Mouse (Mus musculus): ENCODE results near the gene Tspan13. TPM values are rescaled to one million over a fixed set of nuclear protein-coding genes. Genes with fewer than 3 reads are reported as not detected.

Gene Tspan13
- polyA plus RNA-seq, 1 experiment: 157 TPM

- no peaks in the 10 kb centered on the region; the same call in 1 of the 2 replicates for H3K4me1 ChIP-seq (ENCODE audit: control insufficient read depth, insufficient read depth, low read length)
- no peaks in the 10 kb centered on the region for H3K27me3 ChIP-seq (ENCODE audit: control insufficient read depth, insufficient read depth, low read length)
- 0 out of 2 replicates have a peak overlapping the region, but pooled peaks have one; percentile 46 for H3K27ac ChIP-seq (ENCODE audit: insufficient read depth, low read length)
- TF ChIP-seq POLR2A (IDR thresholded peaks at IDR 0.05; ENCODE audit: borderline replicate concordance, insufficient read depth, low read length) (no peak), CTCF (IDR thresholded peaks at IDR 0.05; ENCODE audit: borderline replicate concordance, insufficient read depth, low read depth, low read length) (no peak)
- peak overlapping the region; percentile 56 for H3K4me3 ChIP-seq (replicated peaks; ENCODE audit: insufficient read depth, low read depth, low read length)
- WGBS: 20% methylated on average over 4 of the region's 4 CpGs
- DNase-seq: no peak
These were observed 1.1 kb downstream of the Tspan13 start for GRCm38 (mm10) chr12:36041281-36041589.

DNA sequence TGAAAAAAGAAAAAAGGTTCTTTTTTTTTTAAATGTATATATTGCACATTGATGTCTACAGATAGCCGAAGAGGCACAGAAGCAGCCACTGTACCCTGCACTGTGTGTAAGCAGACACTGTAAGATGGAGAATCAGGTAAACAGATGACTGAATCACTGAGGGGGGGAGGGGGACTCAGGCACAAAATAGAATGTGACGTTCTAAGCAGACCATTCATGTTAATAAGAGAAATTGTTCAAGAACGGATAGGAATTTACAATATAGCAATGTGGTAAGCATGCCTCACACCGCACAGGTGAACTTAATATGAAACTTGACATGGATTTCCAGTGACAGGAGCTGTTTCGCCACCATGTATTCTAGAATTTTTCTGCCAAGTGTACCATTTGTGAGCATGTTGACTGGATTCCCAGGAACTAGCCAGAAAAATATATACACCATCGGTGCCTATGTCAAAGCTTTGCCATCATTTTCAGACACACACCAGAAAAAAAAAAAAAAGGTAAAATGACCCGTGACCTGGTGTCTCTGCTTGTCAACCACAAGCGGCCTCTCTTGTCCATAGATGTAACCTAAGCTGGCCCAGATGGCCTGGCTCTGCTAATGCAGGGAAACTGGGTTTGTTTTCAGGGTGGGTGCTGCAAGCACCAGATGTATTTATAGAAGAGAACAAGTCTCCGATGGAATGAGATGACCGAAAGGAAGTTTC, 1.6 kb downstream of the Tspan13 start:
- H3K27ac ChIP-seq (ENCODE audit: insufficient read depth, low read length): 0 out of 2 replicates have a peak overlapping the region, but pooled peaks have one; percentile 46
- DNase-seq: peak; percentile 54 to 57
- TF ChIP-seq POLR2A (IDR thresholded peaks at IDR 0.05; ENCODE audit: borderline replicate concordance, insufficient read depth, low read length): no peak
- no peak for TF ChIP-seq CTCF (IDR thresholded peaks at IDR 0.05; ENCODE audit: borderline replicate concordance, insufficient read depth, low read depth, low read length)
- H3K4me3 ChIP-seq (replicated peaks; ENCODE audit: insufficient read depth, low read depth, low read length): peak overlapping the region; percentile 56
- H3K27me3 ChIP-seq (ENCODE audit: control insufficient read depth, insufficient read depth, low read length): no peaks in the 10 kb centered on the region
- 20% methylated on average over 10 of the region's 10 CpGs for WGBS
- H3K4me1 ChIP-seq (ENCODE audit: control insufficient read depth, insufficient read depth, low read length): no peaks in the 10 kb centered on the region; the same call in 1 of the 2 replicates

DNA sequence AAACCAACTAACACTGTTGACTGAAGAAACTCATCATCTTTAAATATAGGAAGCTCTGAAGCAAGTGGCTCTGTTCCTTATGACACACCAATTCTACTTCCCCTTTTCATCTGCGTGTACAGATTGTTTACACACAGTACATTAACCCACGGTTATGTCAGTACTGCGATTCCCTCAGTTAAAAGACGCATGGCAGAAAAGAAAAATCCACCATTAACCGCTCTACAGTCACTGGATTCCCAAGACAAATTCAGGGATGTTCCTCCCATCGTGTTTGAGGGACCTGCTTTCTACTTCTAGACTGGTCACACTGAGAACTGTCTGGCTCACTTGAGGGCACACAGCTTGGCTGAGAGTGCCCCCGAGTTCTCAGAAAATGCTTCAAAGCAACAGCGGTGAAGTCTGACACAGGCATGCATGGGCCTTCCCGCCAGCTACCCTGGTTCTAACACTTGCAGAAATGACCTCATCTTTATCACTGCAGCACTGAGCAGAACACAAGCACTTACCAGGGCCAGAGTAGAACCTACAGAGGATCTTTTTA, 2.7 kb downstream of the Tspan13 start:
- peak overlapping the region; percentile 1 for H3K4me3 ChIP-seq (replicated peaks; ENCODE audit: insufficient read depth, low read depth, low read length)
- peak; percentile 30 to 40 for DNase-seq
- H3K27ac ChIP-seq (ENCODE audit: insufficient read depth, low read length): no peak overlapping the region
- no peaks in the 10 kb centered on the region for H3K27me3 ChIP-seq (ENCODE audit: control insufficient read depth, insufficient read depth, low read length)
- H3K4me1 ChIP-seq (ENCODE audit: control insufficient read depth, insufficient read depth, low read length): no peaks in the 10 kb centered on the region; the same call in 1 of the 2 replicates
- WGBS: 52% methylated on average over 9 of the region's 9 CpGs
- TF ChIP-seq POLR2A (IDR thresholded peaks at IDR 0.05; ENCODE audit: borderline replicate concordance, insufficient read depth, low read length) (no peak), CTCF (IDR thresholded peaks at IDR 0.05; ENCODE audit: borderline replicate concordance, insufficient read depth, low read depth, low read length) (no peak)

DNA sequence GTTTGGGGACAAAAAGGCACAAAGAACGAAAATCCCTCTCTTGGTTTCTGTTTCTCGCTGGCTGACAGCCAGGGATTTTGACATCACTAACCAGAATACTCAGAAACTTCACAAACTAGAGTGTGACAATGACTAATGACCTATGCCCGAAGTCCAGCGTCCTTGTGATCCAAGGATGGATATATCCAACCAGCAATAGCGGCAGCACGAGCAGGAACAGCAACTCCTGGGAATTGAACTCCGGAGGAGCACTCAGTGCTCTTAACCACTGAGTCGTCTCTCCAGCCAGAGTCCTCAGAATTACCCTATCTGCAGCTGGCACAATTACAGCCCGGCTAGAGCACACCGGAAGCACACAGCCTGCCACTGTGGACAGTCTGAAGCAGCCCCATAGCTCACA, 5.5 kb downstream of the Tspan13 start:
- no peaks in the 10 kb centered on the region; the same call in 1 of the 2 replicates for H3K4me1 ChIP-seq (ENCODE audit: control insufficient read depth, insufficient read depth, low read length)
- no peak for DNase-seq
- no peak for TF ChIP-seq CTCF (IDR thresholded peaks at IDR 0.05; ENCODE audit: borderline replicate concordance, insufficient read depth, low read depth, low read length)
- no peak for TF ChIP-seq POLR2A (IDR thresholded peaks at IDR 0.05; ENCODE audit: borderline replicate concordance, insufficient read depth, low read length)
- H3K27me3 ChIP-seq (ENCODE audit: control insufficient read depth, insufficient read depth, low read length): no peaks in the 10 kb centered on the region
- no peak overlapping the region for H3K27ac ChIP-seq (ENCODE audit: insufficient read depth, low read length)
- WGBS: 84% methylated on average over 10 of the region's 10 CpGs
- no peak overlapping the region for H3K4me3 ChIP-seq (replicated peaks; ENCODE audit: insufficient read depth, low read depth, low read length)

DNA sequence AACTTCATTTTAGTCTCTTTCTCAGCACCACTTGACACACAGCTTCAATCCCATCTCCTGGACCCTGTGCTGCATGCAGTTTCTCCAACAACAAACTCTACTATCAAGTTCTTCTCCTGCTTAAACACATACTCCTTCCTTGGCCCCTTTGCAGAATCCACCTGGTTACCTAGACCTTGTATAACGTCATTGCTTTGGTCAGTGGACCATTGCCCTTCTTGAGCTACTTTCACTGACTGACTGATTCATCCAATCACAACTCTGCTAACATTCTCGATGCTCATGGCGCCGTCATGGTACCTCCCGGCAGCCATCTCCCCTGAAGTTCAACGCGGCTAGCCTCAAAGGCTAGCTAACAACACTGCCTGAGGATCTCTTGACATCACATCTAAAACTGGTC, 6.2 kb downstream of the Tspan13 start:
- 97% methylated on average over 7 of the region's 7 CpGs for WGBS
- no peaks in the 10 kb centered on the region; the same call in 1 of the 2 replicates for H3K4me1 ChIP-seq (ENCODE audit: control insufficient read depth, insufficient read depth, low read length)
- TF ChIP-seq POLR2A (IDR thresholded peaks at IDR 0.05; ENCODE audit: borderline replicate concordance, insufficient read depth, low read length) (no peak), CTCF (IDR thresholded peaks at IDR 0.05; ENCODE audit: borderline replicate concordance, insufficient read depth, low read depth, low read length) (no peak)
- no peak overlapping the region for H3K27ac ChIP-seq (ENCODE audit: insufficient read depth, low read length)
- H3K4me3 ChIP-seq (replicated peaks; ENCODE audit: insufficient read depth, low read depth, low read length): no peak overlapping the region
- DNase-seq: no peak
- no peaks in the 10 kb centered on the region for H3K27me3 ChIP-seq (ENCODE audit: control insufficient read depth, insufficient read depth, low read length)

GRCm38 (mm10) chr12:36035501-36035900, 6.8 kb downstream of the Tspan13 start:
- Histone ChIP-seq H3K4me1 (ENCODE audit: control insufficient read depth, insufficient read depth, low read length) (no peaks in the 10 kb centered on the region; the same call in 1 of the 2 replicates), H3K4me3 (replicated peaks; ENCODE audit: insufficient read depth, low read depth, low read length) (no peak overlapping the region), H3K27me3 (ENCODE audit: control insufficient read depth, insufficient read depth, low read length) (no peaks in the 10 kb centered on the region), H3K27ac (ENCODE audit: insufficient read depth, low read length) (no peak overlapping the region)
- DNase-seq: no peak
- 96% methylated on average over 6 of the region's 6 CpGs for WGBS
- TF ChIP-seq POLR2A (IDR thresholded peaks at IDR 0.05; ENCODE audit: borderline replicate concordance, insufficient read depth, low read length) (no peak), CTCF (IDR thresholded peaks at IDR 0.05; ENCODE audit: borderline replicate concordance, insufficient read depth, low read depth, low read length) (no peak)

GRCm38 (mm10) chr12:36032419-36032818, 9.9 kb downstream of the Tspan13 start:
- TF ChIP-seq CTCF (IDR thresholded peaks at IDR 0.05; ENCODE audit: borderline replicate concordance, insufficient read depth, low read depth, low read length) (no peak), POLR2A (IDR thresholded peaks at IDR 0.05; ENCODE audit: borderline replicate concordance, insufficient read depth, low read length) (no peak)
- peaks cover 2% of the 10 kb centered on the region; the same call in 1 of the 2 replicates for H3K4me1 ChIP-seq (ENCODE audit: control insufficient read depth, insufficient read depth, low read length)
- no peak for DNase-seq
- H3K4me3 ChIP-seq (replicated peaks; ENCODE audit: insufficient read depth, low read depth, low read length): no peak overlapping the region
- 84% methylated on average over 4 of the region's 4 CpGs for WGBS
- H3K27ac ChIP-seq (ENCODE audit: insufficient read depth, low read length): no peak overlapping the region
- no peaks in the 10 kb centered on the region for H3K27me3 ChIP-seq (ENCODE audit: control insufficient read depth, insufficient read depth, low read length)

All from cerebellum, adult 2 months (tissue).